Mouse (Mus musculus): ENCODE results near the gene Gm4450. TPM values are rescaled to one million over a fixed set of nuclear protein-coding genes. Genes with fewer than 3 reads are reported as not detected.

Gm4450 gene
- not detected for polyA plus RNA-seq (2014; fragmentation: Illumina TruSeq; extraction: RNeasy Lipid Tissue Mini Kit (QIAGEN cat#74804); ENCODE audit: low read depth, low replicate concordance)

DNA sequence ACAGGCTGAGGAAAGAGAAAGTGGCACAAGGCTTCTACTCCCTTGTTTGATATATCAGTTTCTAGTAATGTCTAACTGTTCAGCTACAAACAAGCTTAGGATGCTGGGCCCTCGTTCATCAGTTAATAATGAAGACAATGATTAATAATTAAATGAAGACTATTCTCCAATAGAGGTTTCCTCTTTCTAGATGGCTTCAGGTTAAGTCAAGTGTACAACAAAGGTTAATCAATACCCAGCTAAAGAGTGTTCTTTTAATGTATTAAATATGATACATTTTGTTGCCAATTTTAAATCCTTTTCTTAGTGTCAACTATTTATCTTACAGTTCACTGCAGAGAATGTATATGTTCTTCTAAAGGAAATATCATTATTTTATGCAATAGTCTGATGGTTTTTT is at the start of gene Gm4450:
Gene Gm4450 (minus strand): TSS at position 101 of the 400 bp plus-strand sequence.

Other genes starting within 250 kb of the Gm4450 start
- gene Reg4, start 235.0 kb downstream of the Gm4450 start, polyA plus RNA-seq (2014; fragmentation: Illumina TruSeq; extraction: RNeasy Lipid Tissue Mini Kit (QIAGEN cat#74804); ENCODE audit: low read depth, low replicate concordance), result not detected
- gene Hmgcs2, start 176.7 kb downstream of the Gm4450 start, polyA plus RNA-seq (2014; fragmentation: Illumina TruSeq; extraction: RNeasy Lipid Tissue Mini Kit (QIAGEN cat#74804); ENCODE audit: low read depth, low replicate concordance), result 4.5 TPM
- 3.9 TPM for gene Phgdh, start 117.1 kb downstream of the Gm4450 start, polyA plus RNA-seq (2014; fragmentation: Illumina TruSeq; extraction: RNeasy Lipid Tissue Mini Kit (QIAGEN cat#74804); ENCODE audit: low read depth, low replicate concordance)
- 7.0 TPM for gene Zfp697, start 74.7 kb downstream of the Gm4450 start, polyA plus RNA-seq (2014; fragmentation: Illumina TruSeq; extraction: RNeasy Lipid Tissue Mini Kit (QIAGEN cat#74804); ENCODE audit: low read depth, low replicate concordance)
- gene Hsd3b4, start 53.4 kb upstream of the Gm4450 start, polyA plus RNA-seq (2014; fragmentation: Illumina TruSeq; extraction: RNeasy Lipid Tissue Mini Kit (QIAGEN cat#74804); ENCODE audit: low read depth, low replicate concordance), result not detected
- not detected for gene Gm10681, start 131.7 kb upstream of the Gm4450 start, polyA plus RNA-seq (2014; fragmentation: Illumina TruSeq; extraction: RNeasy Lipid Tissue Mini Kit (QIAGEN cat#74804); ENCODE audit: low read depth, low replicate concordance)
- gene Hsd3b5, start 173.1 kb upstream of the Gm4450 start, polyA plus RNA-seq (2014; fragmentation: Illumina TruSeq; extraction: RNeasy Lipid Tissue Mini Kit (QIAGEN cat#74804); ENCODE audit: low read depth, low replicate concordance), result not detected

Measured in adrenal gland, adult 10 weeks (tissue).